Mouse (Mus musculus): Measurements from ENCODE around the gene St14.
"Not testable (repeated sequence)": the region's sequence is repeated elsewhere in the genome, so short reads cannot be mapped to it uniquely, and the experiment has no call there.

Gene St14

GRCm38 (mm10) chr9:31086085-31086753 lies 45.4 kb downstream of the St14 start:
- peak; percentile 25 for DNase-seq (ENCODE audit: low spot score)

DNA sequence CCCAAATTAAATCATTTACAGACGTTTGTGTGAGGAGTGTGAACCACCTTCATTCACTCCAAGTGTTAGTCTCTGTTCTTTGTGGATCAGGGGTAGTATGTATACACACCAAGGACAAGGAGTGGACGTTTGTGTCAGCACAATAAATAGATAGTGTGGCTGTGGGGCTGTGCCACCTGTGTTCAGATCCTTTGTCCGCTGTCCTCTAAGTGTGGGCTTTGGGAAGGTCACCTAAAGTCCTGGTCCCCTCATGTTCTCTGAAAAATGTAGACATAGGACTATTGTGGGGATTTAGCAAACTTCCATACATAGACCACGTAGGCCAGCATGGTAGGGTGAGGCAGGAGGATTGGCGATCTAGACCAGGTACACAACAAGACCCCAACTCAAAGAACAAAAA lies 46.1 kb downstream of the St14 start:
- DNase-seq (ENCODE audit: low spot score) = no peak

DNA sequence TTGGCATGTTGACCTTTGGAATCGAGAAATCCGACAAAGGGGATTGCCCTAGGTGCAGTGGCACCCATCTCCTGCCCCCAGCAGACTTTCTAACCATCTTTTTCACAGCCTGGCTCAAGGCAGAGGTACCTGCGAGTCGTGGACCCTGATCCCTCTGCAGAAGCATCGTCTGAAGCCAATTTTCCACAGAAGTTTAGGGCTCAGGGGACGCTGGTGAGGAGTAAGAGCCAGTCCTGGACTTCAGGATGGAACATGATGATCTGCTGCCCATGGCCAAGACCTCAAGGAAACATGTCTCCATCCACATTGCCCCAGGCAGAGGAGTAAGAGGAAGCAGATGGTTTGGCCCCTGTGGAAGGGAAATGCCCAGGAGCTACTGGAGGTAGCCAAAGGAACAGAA lies 48.9 kb downstream of the St14 start:
- no peak for DNase-seq (ENCODE audit: low spot score)

- peak; percentile 54 for DNase-seq (ENCODE audit: low spot score)
These were observed 49.5 kb downstream of the St14 start for GRCm38 (mm10) chr9:31082054-31082666.

DNA sequence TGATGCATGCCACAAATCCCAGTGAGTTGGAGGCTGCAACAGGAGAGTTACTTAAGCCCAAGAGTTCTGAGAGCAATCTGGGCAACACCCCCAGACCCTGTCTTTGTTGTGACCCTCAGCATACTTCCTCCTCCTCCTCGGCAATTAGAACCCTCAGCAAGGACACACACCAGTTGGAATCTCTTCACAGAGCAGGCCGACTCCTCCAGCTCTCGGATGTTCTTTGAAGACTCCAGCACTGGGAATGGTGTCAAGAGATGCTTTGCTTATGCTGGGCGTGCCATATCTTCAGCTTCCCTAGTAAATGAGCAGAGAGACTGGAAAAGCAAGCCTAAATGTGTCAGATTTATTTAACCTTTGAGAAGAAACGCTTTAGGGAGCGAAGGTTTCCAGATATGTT lies 50.9 kb downstream of the St14 start:
- DNase-seq (ENCODE audit: low spot score) = no peak

DNA sequence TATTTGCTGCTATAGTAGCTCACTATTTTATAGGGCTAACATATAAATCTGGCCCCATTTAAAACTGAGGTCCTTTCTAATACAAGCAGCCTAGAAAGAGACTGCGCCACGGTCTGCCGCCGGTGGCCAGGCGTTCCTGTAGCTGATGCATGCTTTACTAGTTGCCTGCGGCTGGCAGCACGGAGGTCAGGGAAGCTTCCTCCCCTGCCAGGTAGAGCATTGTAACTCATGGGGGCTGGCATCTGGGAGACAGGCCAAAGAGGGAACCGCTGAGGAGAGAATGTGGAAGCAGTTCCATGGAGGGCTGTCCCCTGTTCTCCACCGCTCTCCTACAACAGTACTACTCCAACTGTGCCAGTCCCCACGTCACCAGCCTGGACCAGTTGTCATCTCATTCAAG lies 56.8 kb downstream of the St14 start:
- DNase-seq (ENCODE audit: low spot score) = no peak

- DNase-seq (ENCODE audit: low spot score) = no peak
These were observed 57.9 kb downstream of the St14 start for GRCm38 (mm10) chr9:31073797-31074196.

DNA sequence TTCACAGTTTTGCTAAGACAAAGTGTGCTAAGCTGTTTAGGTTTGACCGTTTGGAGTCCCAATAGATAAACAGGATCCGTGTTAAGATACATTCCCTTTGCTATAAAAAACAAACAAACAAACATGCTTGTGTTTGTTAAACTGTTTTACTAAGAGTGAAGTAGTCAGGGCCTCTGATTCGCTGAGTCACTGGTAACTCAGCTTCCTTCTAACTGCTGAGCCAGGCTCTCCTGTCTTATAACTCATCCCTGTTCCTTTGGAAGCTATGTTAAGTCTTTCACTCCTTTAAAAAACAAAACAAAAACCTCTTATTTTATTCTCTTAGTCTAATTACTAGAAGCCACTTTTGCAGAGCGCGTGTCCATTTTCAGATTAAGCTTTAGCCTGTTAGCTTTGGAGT lies 59.4 kb downstream of the St14 start:
- no peak for DNase-seq (ENCODE audit: low spot score)

DNA sequence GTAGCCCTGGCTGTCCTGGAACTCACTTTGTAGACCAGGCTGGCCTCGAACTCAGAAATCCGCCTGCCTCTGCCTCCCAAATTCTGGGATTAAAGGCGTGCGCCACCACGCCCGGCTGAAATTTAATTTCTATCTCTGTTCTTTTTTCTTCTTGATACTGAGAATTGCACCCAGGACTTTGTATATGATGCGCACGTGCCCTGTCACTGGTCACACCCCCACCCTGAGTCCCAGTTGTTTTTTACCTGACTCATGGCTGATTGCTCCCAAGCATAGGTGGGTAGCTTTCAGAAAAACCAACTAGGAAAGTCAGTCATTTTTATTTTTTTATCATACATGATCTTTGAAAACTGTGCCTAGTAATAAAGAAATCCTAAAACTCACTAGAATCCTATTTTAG lies 60.9 kb downstream of the St14 start:
- DNase-seq (ENCODE audit: low spot score) = no peak

DNA sequence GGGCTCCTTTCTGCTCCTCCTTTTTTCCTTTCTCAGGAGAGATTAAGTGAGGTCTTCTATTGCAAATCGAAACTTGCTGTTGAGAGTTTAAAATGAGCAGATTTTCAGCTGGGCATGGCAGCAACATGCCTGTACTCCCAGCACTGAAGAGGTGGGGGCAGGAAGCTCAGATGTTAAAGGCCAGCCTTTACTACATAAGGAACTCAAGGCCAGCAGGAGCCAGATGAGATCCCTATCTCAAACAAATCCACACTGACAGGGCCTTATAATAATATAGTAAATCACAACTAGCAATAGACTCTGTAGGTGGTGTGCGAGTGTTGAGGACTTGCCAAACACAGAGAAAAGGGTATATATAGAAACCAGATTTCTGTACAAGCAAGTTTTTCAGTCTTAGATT lies 72.9 kb downstream of the St14 start:
- DNase-seq (ENCODE audit: low spot score) = no peak

GRCm38 (mm10) chr9:31051509-31051908 lies 80.1 kb downstream of the St14 start:
- DNase-seq (ENCODE audit: low spot score) = not testable (repeated sequence)

GRCm38 (mm10) chr9:31050208-31050607 lies 81.4 kb downstream of the St14 start:
- DNase-seq (ENCODE audit: low spot score) = no peak

Data from spleen, adult 12 weeks (tissue).